In the genomic region with DNA sequence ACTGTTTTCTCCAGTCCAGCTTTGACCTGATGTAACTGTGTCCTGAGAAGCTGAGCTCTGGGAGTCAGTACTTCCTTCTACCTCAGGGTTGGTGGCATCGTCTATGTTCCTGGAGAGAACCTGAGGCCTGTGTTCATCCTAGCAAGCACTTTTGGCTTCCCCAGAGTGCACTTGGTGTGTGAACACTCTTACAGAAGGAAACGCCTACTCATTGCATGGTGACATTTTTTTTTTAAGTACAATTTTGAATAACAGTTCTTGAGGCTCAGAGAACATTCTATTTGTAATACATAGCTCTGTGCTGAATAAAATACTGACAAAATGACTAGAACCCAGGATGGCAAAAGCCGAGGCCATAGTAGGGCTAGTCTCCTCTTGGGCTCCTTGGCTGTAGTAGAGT, we compare ENCODE assay signal across 21 mouse cellular contexts. TPM values are rescaled to one million over a fixed set of nuclear protein-coding genes. Genes with fewer than 3 reads are reported as not detected.
"Had no signal": no experiment of that assay in that cellular context is flagged by ENCODE, and none has a peak within 500 bp of the region (broad histone marks: within the 10 kb centered on the region; RNA-seq: fewer than 3 reads in every experiment).

No protein-coding gene starts in this region.

- H3K4me3 ChIP-seq: limb, embryonic 12.5 days; limb, embryonic 15.5 days; midbrain, embryonic 12.5 days; midbrain, embryonic 15.5 days; neural tube, embryonic 12.5 days; neural tube, embryonic 15.5 days had no signal

- DNase-seq: kidney, adult 2 months; kidney, postnatal 25 days; layer of hippocampus, postnatal 36 days; left cerebral cortex, postnatal 4 days; liver, postnatal 0 days; lung, embryonic 14.5 days; retina, postnatal 1 day; right cerebral cortex, postnatal 14 days; thymus, adult 2 months; thymus, postnatal 14 days; thymus, postnatal 4 days had no signal

- H3K27ac ChIP-seq: kidney, postnatal 0 days; limb, embryonic 12.5 days; limb, embryonic 15.5 days; liver, embryonic 14.5 days; macrophage; midbrain, embryonic 12.5 days; midbrain, embryonic 15.5 days; neural tube, embryonic 12.5 days; neural tube, embryonic 15.5 days had no signal

RNA-seq across cellular contexts. Expression of gene Pkd1l3, which starts 42.5 kb away (rescaled TPM):
- total RNA-seq: megakaryocyte, adult 5-6 weeks had no signal
